Mouse (Mus musculus): Measurements from ENCODE around the gene Zfp688. TPM values are rescaled to one million over a fixed set of nuclear protein-coding genes. Genes with fewer than 3 reads are reported as not detected.
"Not testable (repeated sequence)": the region's sequence is repeated elsewhere in the genome, so short reads cannot be mapped to it uniquely, and the experiment has no call there.

Zfp688 gene
- polyA plus RNA-seq, 1 experiment from 2014 or later = 27.7 TPM

GRCm38 (mm10) chr7:127458371-127459122, 36.7 kb upstream of the Zfp688 start:
- H3K4me3 ChIP-seq (ENCODE audit: low read depth, low read length); H3K27ac ChIP-seq (ENCODE audit: low read length); H3K9ac ChIP-seq (ENCODE audit: low read depth, low read length); H3K9me3 ChIP-seq (replicated peaks; ENCODE audit: control insufficient read depth, low read length, poor library complexity, severe bottlenecking); H3K36me3 ChIP-seq (ENCODE audit: control insufficient read depth, insufficient read depth, low read length); H3K27me3 ChIP-seq (ENCODE audit: control insufficient read depth, insufficient read depth, low read depth, low read length); H3K4me1 ChIP-seq (ENCODE audit: control insufficient read depth, insufficient read depth, low read length); H3K4me2 ChIP-seq (ENCODE audit: low read length); ATAC-seq: not testable (repeated sequence)
- 78% methylated on average over 3 of the region's 3 CpGs for WGBS

- no peaks in the 10 kb centered on the region for H3K9me3 ChIP-seq (replicated peaks; ENCODE audit: control insufficient read depth, low read length, poor library complexity, severe bottlenecking)
- no peak overlapping the region for H3K4me3 ChIP-seq (ENCODE audit: low read depth, low read length)
- H3K27me3 ChIP-seq (ENCODE audit: control insufficient read depth, insufficient read depth, low read depth, low read length) = no peaks in the 10 kb centered on the region
- 96% methylated on average over 7 of the region's 7 CpGs for WGBS
- H3K36me3 ChIP-seq (ENCODE audit: control insufficient read depth, insufficient read depth, low read length) = peaks cover 9% of the 10 kb centered on the region
- no peak overlapping the region for H3K27ac ChIP-seq (ENCODE audit: low read length)
- no peak overlapping the region for H3K4me2 ChIP-seq (ENCODE audit: low read length)
- no peak overlapping the region for H3K9ac ChIP-seq (ENCODE audit: low read depth, low read length)
- peaks cover 30% of the 10 kb centered on the region for H3K4me1 ChIP-seq (ENCODE audit: control insufficient read depth, insufficient read depth, low read length)
- ATAC-seq = no peak
Observed at GRCm38 (mm10) chr7:127454905-127455304, 33.0 kb upstream of the Zfp688 start.

- H3K4me2 ChIP-seq (ENCODE audit: low read length) = no peak overlapping the region
- H3K27ac ChIP-seq (ENCODE audit: low read length) = no peak overlapping the region
- WGBS = 96% methylated on average over 2 of the region's 2 CpGs
- peaks cover 31% of the 10 kb centered on the region for H3K4me1 ChIP-seq (ENCODE audit: control insufficient read depth, insufficient read depth, low read length)
- no peaks in the 10 kb centered on the region for H3K9me3 ChIP-seq (replicated peaks; ENCODE audit: control insufficient read depth, low read length, poor library complexity, severe bottlenecking)
- H3K36me3 ChIP-seq (ENCODE audit: control insufficient read depth, insufficient read depth, low read length) = peaks cover 5% of the 10 kb centered on the region
- no peak overlapping the region for H3K4me3 ChIP-seq (ENCODE audit: low read depth, low read length)
- no peak overlapping the region for H3K9ac ChIP-seq (ENCODE audit: low read depth, low read length)
- H3K27me3 ChIP-seq (ENCODE audit: control insufficient read depth, insufficient read depth, low read depth, low read length) = no peaks in the 10 kb centered on the region
- ATAC-seq = no peak
Observed at GRCm38 (mm10) chr7:127453056-127453455, 31.2 kb upstream of the Zfp688 start.

- Histone ChIP-seq H3K36me3 (ENCODE audit: control insufficient read depth, insufficient read depth, low read length) (no peaks in the 10 kb centered on the region), H3K4me1 (ENCODE audit: control insufficient read depth, insufficient read depth, low read length) (peaks cover 40% of the 10 kb centered on the region), H3K9ac (ENCODE audit: low read depth, low read length) (peak overlapping the region; percentile 95), H3K9me3 (replicated peaks; ENCODE audit: control insufficient read depth, low read length, poor library complexity, severe bottlenecking) (no peaks in the 10 kb centered on the region), H3K4me2 (ENCODE audit: low read length) (peak overlapping the region; percentile 76), H3K4me3 (ENCODE audit: low read depth, low read length) (peak overlapping the region; percentile 76), H3K27ac (ENCODE audit: low read length) (peak overlapping the region; percentile 97), H3K27me3 (ENCODE audit: control insufficient read depth, insufficient read depth, low read depth, low read length) (no peaks in the 10 kb centered on the region)
- no peak for ATAC-seq
- WGBS = 78% methylated on average over 7 of the region's 7 CpGs
Observed at GRCm38 (mm10) chr7:127449966-127450365, 28.1 kb upstream of the Zfp688 start.

- peak within 1 kb of the TSS; percentile 76 for H3K4me2 ChIP-seq (ENCODE audit: low read length)
- no peaks in the 10 kb centered on the region for H3K27me3 ChIP-seq (ENCODE audit: control insufficient read depth, insufficient read depth, low read depth, low read length)
- H3K36me3 ChIP-seq (ENCODE audit: control insufficient read depth, insufficient read depth, low read length) = peaks cover 12% of the 10 kb centered on the region
- peak within 1 kb of the TSS; percentile 97 for H3K27ac ChIP-seq (ENCODE audit: low read length)
- peak; percentile 95 for ATAC-seq
- peaks cover 40% of the 10 kb centered on the region for H3K4me1 ChIP-seq (ENCODE audit: control insufficient read depth, insufficient read depth, low read length)
- H3K4me3 ChIP-seq (ENCODE audit: low read depth, low read length) = peak within 1 kb of the TSS; percentile 76
- under 1% methylated on average over 54 of the region's 54 CpGs for WGBS
- H3K9ac ChIP-seq (ENCODE audit: low read depth, low read length) = peak within 1 kb of the TSS; percentile 95
- no peaks in the 10 kb centered on the region for H3K9me3 ChIP-seq (replicated peaks; ENCODE audit: control insufficient read depth, low read length, poor library complexity, severe bottlenecking)
Observed at GRCm38 (mm10) chr7:127448521-127449300, 26.8 kb upstream of the Zfp688 start, which contains the start of gene Zfp689. Gene Zfp689 (minus strand): TSS chr7:127449158.

- no peak for ATAC-seq
- WGBS = 89% methylated on average over 20 of the region's 20 CpGs
- peaks cover 9% of the 10 kb centered on the region for H3K4me1 ChIP-seq (ENCODE audit: control insufficient read depth, insufficient read depth, low read length)
- no peak overlapping the region for H3K27ac ChIP-seq (ENCODE audit: low read length)
- H3K9ac ChIP-seq (ENCODE audit: low read depth, low read length) = no peak overlapping the region
- no peak overlapping the region for H3K4me2 ChIP-seq (ENCODE audit: low read length)
- peaks cover 22% of the 10 kb centered on the region for H3K36me3 ChIP-seq (ENCODE audit: control insufficient read depth, insufficient read depth, low read length)
- no peaks in the 10 kb centered on the region for H3K27me3 ChIP-seq (ENCODE audit: control insufficient read depth, insufficient read depth, low read depth, low read length)
- no peak overlapping the region for H3K4me3 ChIP-seq (ENCODE audit: low read depth, low read length)
- no peaks in the 10 kb centered on the region for H3K9me3 ChIP-seq (replicated peaks; ENCODE audit: control insufficient read depth, low read length, poor library complexity, severe bottlenecking)
Observed at GRCm38 (mm10) chr7:127443976-127444375, 22.1 kb upstream of the Zfp688 start.

- Histone ChIP-seq H3K4me1 (ENCODE audit: control insufficient read depth, insufficient read depth, low read length) (no peaks in the 10 kb centered on the region), H3K27ac (ENCODE audit: low read length) (no peak overlapping the region), H3K4me3 (ENCODE audit: low read depth, low read length) (no peak overlapping the region), H3K36me3 (ENCODE audit: control insufficient read depth, insufficient read depth, low read length) (peaks cover 4% of the 10 kb centered on the region; the same call in 1 of the 2 replicates), H3K9ac (ENCODE audit: low read depth, low read length) (no peak overlapping the region), H3K9me3 (replicated peaks; ENCODE audit: control insufficient read depth, low read length, poor library complexity, severe bottlenecking) (no peaks in the 10 kb centered on the region; the same call in 1 of the 2 replicates), H3K4me2 (ENCODE audit: low read length) (no peak overlapping the region), H3K27me3 (ENCODE audit: control insufficient read depth, insufficient read depth, low read depth, low read length) (no peaks in the 10 kb centered on the region)
- no peak for ATAC-seq
- WGBS = 85% methylated on average over 3 of the region's 3 CpGs
Observed at GRCm38 (mm10) chr7:127437724-127438123, 15.9 kb upstream of the Zfp688 start.

GRCm38 (mm10) chr7:127435206-127435605, 13.3 kb upstream of the Zfp688 start:
- no peak overlapping the region for H3K4me3 ChIP-seq (ENCODE audit: low read depth, low read length)
- no peaks in the 10 kb centered on the region; the same call in 1 of the 2 replicates for H3K9me3 ChIP-seq (replicated peaks; ENCODE audit: control insufficient read depth, low read length, poor library complexity, severe bottlenecking)
- no peak overlapping the region for H3K9ac ChIP-seq (ENCODE audit: low read depth, low read length)
- no peaks in the 10 kb centered on the region for H3K27me3 ChIP-seq (ENCODE audit: control insufficient read depth, insufficient read depth, low read depth, low read length)
- no peak overlapping the region for H3K4me2 ChIP-seq (ENCODE audit: low read length)
- 91% methylated on average over 4 of the region's 4 CpGs for WGBS
- ATAC-seq = no peak
- H3K36me3 ChIP-seq (ENCODE audit: control insufficient read depth, insufficient read depth, low read length) = no peaks in the 10 kb centered on the region
- no peak overlapping the region for H3K27ac ChIP-seq (ENCODE audit: low read length)
- no peaks in the 10 kb centered on the region for H3K4me1 ChIP-seq (ENCODE audit: control insufficient read depth, insufficient read depth, low read length)

GRCm38 (mm10) chr7:127426354-127426753, 4.5 kb upstream of the Zfp688 start:
- 79% methylated on average over 3 of the region's 3 CpGs for WGBS
- no peak overlapping the region for H3K9ac ChIP-seq (ENCODE audit: low read depth, low read length)
- no peak overlapping the region for H3K27ac ChIP-seq (ENCODE audit: low read length)
- H3K27me3 ChIP-seq (ENCODE audit: control insufficient read depth, insufficient read depth, low read depth, low read length) = no peaks in the 10 kb centered on the region
- H3K4me1 ChIP-seq (ENCODE audit: control insufficient read depth, insufficient read depth, low read length) = peaks cover under 1% of the 10 kb centered on the region
- H3K36me3 ChIP-seq (ENCODE audit: control insufficient read depth, insufficient read depth, low read length) = no peaks in the 10 kb centered on the region
- H3K9me3 ChIP-seq (replicated peaks; ENCODE audit: control insufficient read depth, low read length, poor library complexity, severe bottlenecking) = no peaks in the 10 kb centered on the region
- no peak for ATAC-seq
- H3K4me2 ChIP-seq (ENCODE audit: low read length) = no peak overlapping the region
- no peak overlapping the region for H3K4me3 ChIP-seq (ENCODE audit: low read depth, low read length)

Data from midbrain, embryonic 16.5 days (tissue).